Mouse (Mus musculus): ENCODE results near the gene Chmp6.

- TF ChIP-seq POLR2A (IDR thresholded peaks at IDR 0.05; ENCODE audit: borderline replicate concordance, extremely low read depth, low read depth, low read length) (no peak), CTCF (IDR thresholded peaks at IDR 0.05; ENCODE audit: insufficient read depth, low read length) (no peak)
These were observed 46.4 kb upstream of the Chmp6 start for GRCm38 (mm10) chr11:119866837-119867236.
